Mouse (Mus musculus): ENCODE data around the gene Notch3.

DNA sequence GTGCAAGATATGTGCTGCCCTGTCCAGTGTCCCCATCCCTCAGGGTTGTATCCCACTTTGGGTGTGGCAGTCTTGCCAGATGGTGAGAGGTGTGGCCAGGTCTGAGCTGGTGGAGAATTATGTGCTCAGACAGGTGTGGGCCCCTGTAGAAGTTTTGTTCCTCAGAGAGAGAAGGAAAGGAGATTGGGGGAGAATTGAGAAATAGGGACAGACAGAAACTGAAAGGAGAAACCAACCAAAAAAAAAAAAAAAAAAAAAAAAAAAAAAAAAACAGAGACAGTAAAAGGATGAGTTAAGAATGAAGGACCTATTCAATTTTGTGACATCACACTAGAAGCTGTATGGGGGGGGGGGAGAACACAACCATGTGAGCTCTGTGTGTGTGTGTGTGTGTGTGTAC is 1.9 kb downstream of the Notch3 start:
- no peak for TF ChIP-seq ZC3H11A (IDR thresholded peaks at IDR 0.05; ENCODE audit: borderline replicate concordance, low read depth, low read length)
- 0 out of 2 replicates have a peak, but pooled peaks have one; percentile 58 for TF ChIP-seq ZNF384 (IDR thresholded peaks at IDR 0.05; ENCODE audit: low read depth, low read length)
- TF ChIP-seq MAFK (IDR thresholded peaks at IDR 0.05; ENCODE audit: insufficient read depth, low read depth, low read length), result no peak

Data from ES-E14 (cell line).